Mouse (Mus musculus): Measurements from ENCODE around the gene Prdm4. TPM values are rescaled to one million over a fixed set of nuclear protein-coding genes. Genes with fewer than 3 reads are reported as not detected.

The Prdm4 gene
- 58.0 TPM for total RNA-seq (2023)

GRCm38 (mm10) chr10:85916498-85917309 lies at the start of gene Prdm4:
Gene Prdm4, minus strand, starts transcription at chr10:85917142.

GRCm38 (mm10) chr10:85957464-85957950 lies 40.6 kb upstream of the Prdm4 start, which contains the start of gene Rtcb:
Gene Rtcb, minus strand, starts transcription at chr10:85957823.

GRCm38 (mm10) chr10:85927676-85928445 lies 10.9 kb upstream of the Prdm4 start, which contains the start of gene Ascl4:
Gene Ascl4, plus strand, starts transcription at chr10:85927681.

Other genes starting within 250 kb of the Prdm4 start
- 27.8 TPM for gene Pwp1, start 87.6 kb downstream of the Prdm4 start, total RNA-seq (2023)
- gene Ascl4, start 10.5 kb upstream of the Prdm4 start, total RNA-seq (2023) = 1.2 TPM
- gene Rtcb, start 40.7 kb upstream of the Prdm4 start, total RNA-seq (2023) = 87.1 TPM
- gene Bpifc, start 94.8 kb upstream of the Prdm4 start, total RNA-seq (2023) = not detected
- gene Fbxo7, start 104.8 kb upstream of the Prdm4 start, total RNA-seq (2023) = 64.3 TPM

All from CD4-positive naive resting alpha-beta T cell, adult 76 days (primary cell).